Mouse (Mus musculus) cerebellum, adult 2 months (tissue): ENCODE results near the gene Emilin2. TPM values are rescaled to one million over a fixed set of nuclear protein-coding genes. Genes with fewer than 3 reads are reported as not detected.

Source experiments
- DNase-seq, 2 experiments: peaks; one replicate each; pipeline ENCODE4 v3.0.0; 2021
- H3K27ac ChIP-seq: fragments of 200-500 bp; 2 replicates; pipeline ENCODE4 v1.5.1; 2012; ENCODE audit warnings: low read length, control low read depth, inconsistent platforms; ENCODE audit not compliant: insufficient read depth
- H3K27me3 ChIP-seq: fragments of 200-500 bp; 2 replicates; pipeline ENCODE4 v1.6.1; 2012; ENCODE audit warnings: inconsistent platforms, mild to moderate bottlenecking, low read length, moderate library complexity; ENCODE audit not compliant: control insufficient read depth, insufficient read depth
- H3K4me1 ChIP-seq: fragments of 200-500 bp; 2 replicates; pipeline ENCODE4 v1.6.1; 2011; ENCODE audit warnings: low read length; ENCODE audit not compliant: control insufficient read depth, insufficient read depth
- H3K4me3 ChIP-seq: fragments of 200-500 bp; replicated peaks from 2 replicates; pipeline ENCODE3; 2011; ENCODE audit warnings: mild to moderate bottlenecking, low read depth, low read length, control low read depth; ENCODE audit not compliant: insufficient read depth
- CTCF ChIP-seq: fragments of 200-500 bp; IDR thresholded peaks from 2 replicates; pipeline ENCODE4 v1.5.1; 2011; ENCODE audit warnings: low read depth, mild to moderate bottlenecking, control low read depth, low read length, moderate library complexity, borderline replicate concordance; ENCODE audit not compliant: insufficient read depth
- POLR2A ChIP-seq: fragments of 200-500 bp; IDR thresholded peaks from 2 replicates; pipeline ENCODE4 v1.6.1; 2011; ENCODE audit warnings: low read length, control low read depth, borderline replicate concordance; ENCODE audit not compliant: insufficient read depth
- WGBS: fragments of 180-500 bp; shearing (Covaris S2); methylation state at CpG from one replicate; pipeline ENCODE4 v1.1.7; 2018; 5-methylcytosine and 5-hydroxymethylcytosine counted together
- polyA plus RNA-seq: library from polyadenylated mRNA; depleted of rRNA; stranded (reverse); fragments of >200 nt; gene quantifications from 2 replicates; pipeline ENCODE4 v1.2.3, GENCODE M21; 2012

The Emilin2 gene
- polyA plus RNA-seq, 1 experiment = 4.5 TPM

- no peaks in the 10 kb centered on the region for H3K4me1 ChIP-seq
- 94% methylated on average over 11 of the region's 11 CpGs for WGBS
- no peak overlapping the region for H3K27ac ChIP-seq
- no peak overlapping the region for H3K4me3 ChIP-seq
- TF ChIP-seq POLR2A (no peak), CTCF (no peak)
- DNase-seq = no peak
- H3K27me3 ChIP-seq = no peaks in the 10 kb centered on the region
Observed at GRCm38 (mm10) chr17:71288145-71288758, 23.5 kb downstream of the Emilin2 start.

- H3K4me3 ChIP-seq = no peak overlapping the region
- H3K27ac ChIP-seq = no peak overlapping the region
- 74% methylated on average over 7 of the region's 7 CpGs for WGBS
- no peaks in the 10 kb centered on the region for H3K27me3 ChIP-seq
- no peaks in the 10 kb centered on the region for H3K4me1 ChIP-seq
- TF ChIP-seq CTCF (no peak), POLR2A (no peak)
- no peak for DNase-seq
Observed at GRCm38 (mm10) chr17:71287586-71287985, 24.2 kb downstream of the Emilin2 start.

- Histone ChIP-seq H3K27ac (no peak overlapping the region), H3K4me3 (no peak overlapping the region), H3K27me3 (no peaks in the 10 kb centered on the region), H3K4me1 (no peaks in the 10 kb centered on the region)
- TF ChIP-seq POLR2A (no peak), CTCF (no peak)
- no peak for DNase-seq
- WGBS = 62% methylated on average over 6 of the region's 6 CpGs
Observed at GRCm38 (mm10) chr17:71285929-71286328, 25.8 kb downstream of the Emilin2 start.

GRCm38 (mm10) chr17:71284890-71285289, 26.9 kb downstream of the Emilin2 start:
- TF ChIP-seq POLR2A = no peak
- no peak for TF ChIP-seq CTCF
- Histone ChIP-seq H3K27ac (no peak overlapping the region), H3K4me3 (no peak overlapping the region), H3K4me1 (no peaks in the 10 kb centered on the region), H3K27me3 (no peaks in the 10 kb centered on the region)
- WGBS = 81% methylated on average over 6 of the region's 6 CpGs
- no peak for DNase-seq

- no peaks in the 10 kb centered on the region for H3K4me1 ChIP-seq
- 16% methylated on average over 4 of the region's 4 CpGs for WGBS
- H3K27ac ChIP-seq = no peak overlapping the region
- H3K27me3 ChIP-seq = no peaks in the 10 kb centered on the region
- no peak for TF ChIP-seq POLR2A
- no peak for TF ChIP-seq CTCF
- no peak overlapping the region for H3K4me3 ChIP-seq
- no peak for DNase-seq
Observed at GRCm38 (mm10) chr17:71283237-71283636, 28.5 kb downstream of the Emilin2 start.

GRCm38 (mm10) chr17:71282716-71283115, 29.1 kb downstream of the Emilin2 start:
- H3K27me3 ChIP-seq = no peaks in the 10 kb centered on the region
- no peak overlapping the region for H3K27ac ChIP-seq
- no peak overlapping the region for H3K4me3 ChIP-seq
- DNase-seq = no peak
- no peak for TF ChIP-seq CTCF
- H3K4me1 ChIP-seq = no peaks in the 10 kb centered on the region
- WGBS = 82% methylated on average over 9 of the region's 9 CpGs

- WGBS = 95% methylated on average over 6 of the region's 6 CpGs
Observed at GRCm38 (mm10) chr17:71277701-71278491, 33.9 kb downstream of the Emilin2 start.

GRCm38 (mm10) chr17:71276771-71277170, 35.0 kb downstream of the Emilin2 start:
- H3K4me3 ChIP-seq = no peak overlapping the region
- WGBS = 79% methylated on average over 10 of the region's 10 CpGs
- H3K27me3 ChIP-seq = no peaks in the 10 kb centered on the region
- H3K4me1 ChIP-seq = no peaks in the 10 kb centered on the region
- TF ChIP-seq CTCF = no peak
- TF ChIP-seq POLR2A = no peak
- no peak for DNase-seq
- H3K27ac ChIP-seq = no peak overlapping the region

More at GRCm38 (mm10) chr17:71277701-71278491, 33.9 kb downstream of the Emilin2 start:
- Histone ChIP-seq H3K4me1 (no peaks in the 10 kb centered on the region), H3K27me3 (no peaks in the 10 kb centered on the region), H3K27ac (no peak overlapping the region), H3K4me3 (no peak overlapping the region)
- TF ChIP-seq CTCF = no peak
- TF ChIP-seq POLR2A = no peak
- DNase-seq = no peak
